Mouse (Mus musculus): Measurements from ENCODE around the gene Polr2f. TPM values are rescaled to one million over a fixed set of nuclear protein-coding genes. Genes with fewer than 3 reads are reported as not detected.

Polr2f gene
- polyA plus RNA-seq, 1 experiment: not detected

- 94% methylated on average over 12 of the region's 12 CpGs for WGBS
- TF ChIP-seq POLR2A (IDR thresholded peaks at IDR 0.05; ENCODE audit: insufficient read depth, low read depth, low read length): no peak
- no peak for TF ChIP-seq CTCF (IDR thresholded peaks at IDR 0.05; ENCODE audit: insufficient read depth, low read depth, low read length)
Measured at GRCm38 (mm10) chr15:79127101-79127500, 13.7 kb upstream of the Polr2f start.

DNA sequence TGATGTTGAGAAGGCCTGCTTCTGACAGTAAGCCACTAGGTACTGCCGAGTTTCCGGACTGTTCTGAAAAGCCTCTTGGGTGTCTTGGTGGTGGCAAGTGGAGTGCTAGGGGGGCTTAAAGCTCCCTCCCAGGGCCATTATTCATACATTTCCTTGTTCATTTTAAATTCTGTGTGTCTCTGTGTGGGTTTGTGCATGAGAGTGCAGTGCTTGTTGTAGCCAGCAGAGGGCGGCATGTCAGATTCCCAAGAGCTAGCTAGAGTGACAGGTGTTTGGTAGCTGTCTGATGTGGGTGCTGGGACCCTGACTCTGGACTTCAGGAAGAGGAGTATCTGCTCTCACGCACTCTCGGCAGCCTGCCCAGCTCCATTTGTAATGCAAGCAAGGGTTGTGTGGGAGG lies 12.6 kb upstream of the Polr2f start:
- Histone ChIP-seq H3K27ac (ENCODE audit: insufficient read depth, low read depth, low read length) (no peak overlapping the region), H3K4me3 (ENCODE audit: insufficient read depth, low read depth, low read length) (no peak overlapping the region), H3K4me1 (ENCODE audit: control insufficient read depth, insufficient read depth, low read length) (peaks cover 3% of the 10 kb centered on the region; the same call in 1 of the 2 replicates)
- WGBS: 96% methylated on average over 5 of the region's 5 CpGs
- TF ChIP-seq CTCF (IDR thresholded peaks at IDR 0.05; ENCODE audit: insufficient read depth, low read depth, low read length) (peak; percentile 30; the same call in 1 of the 2 replicates), POLR2A (IDR thresholded peaks at IDR 0.05; ENCODE audit: insufficient read depth, low read depth, low read length) (no peak)

More at GRCm38 (mm10) chr15:79127101-79127500, 13.7 kb upstream of the Polr2f start:
- Histone ChIP-seq H3K4me1 (ENCODE audit: control insufficient read depth, insufficient read depth, low read length) (peaks cover 3% of the 10 kb centered on the region; the same call in 1 of the 2 replicates), H3K27ac (ENCODE audit: insufficient read depth, low read depth, low read length) (no peak overlapping the region), H3K4me3 (ENCODE audit: insufficient read depth, low read depth, low read length) (no peak overlapping the region)

- 82% methylated on average over 7 of the region's 7 CpGs for WGBS
- TF ChIP-seq POLR2A (IDR thresholded peaks at IDR 0.05; ENCODE audit: insufficient read depth, low read depth, low read length) (no peak), CTCF (IDR thresholded peaks at IDR 0.05; ENCODE audit: insufficient read depth, low read depth, low read length) (no peak)
- H3K4me1 ChIP-seq (ENCODE audit: control insufficient read depth, insufficient read depth, low read length): peaks cover 3% of the 10 kb centered on the region; the same call in 1 of the 2 replicates
Measured at GRCm38 (mm10) chr15:79129311-79129710, 11.5 kb upstream of the Polr2f start.

GRCm38 (mm10) chr15:79130782-79131181 lies 10.0 kb upstream of the Polr2f start:
- Histone ChIP-seq H3K4me1 (ENCODE audit: control insufficient read depth, insufficient read depth, low read length) (peaks cover 3% of the 10 kb centered on the region; the same call in 1 of the 2 replicates), H3K27ac (ENCODE audit: insufficient read depth, low read depth, low read length) (no peak overlapping the region), H3K4me3 (ENCODE audit: insufficient read depth, low read depth, low read length) (no peak overlapping the region)
- 82% methylated on average over 10 of the region's 10 CpGs for WGBS
- TF ChIP-seq POLR2A (IDR thresholded peaks at IDR 0.05; ENCODE audit: insufficient read depth, low read depth, low read length) (no peak), CTCF (IDR thresholded peaks at IDR 0.05; ENCODE audit: insufficient read depth, low read depth, low read length) (no peak)

More at GRCm38 (mm10) chr15:79129311-79129710, 11.5 kb upstream of the Polr2f start:
- Histone ChIP-seq H3K4me3 (ENCODE audit: insufficient read depth, low read depth, low read length) (no peak overlapping the region), H3K27ac (ENCODE audit: insufficient read depth, low read depth, low read length) (no peak overlapping the region)

DNA sequence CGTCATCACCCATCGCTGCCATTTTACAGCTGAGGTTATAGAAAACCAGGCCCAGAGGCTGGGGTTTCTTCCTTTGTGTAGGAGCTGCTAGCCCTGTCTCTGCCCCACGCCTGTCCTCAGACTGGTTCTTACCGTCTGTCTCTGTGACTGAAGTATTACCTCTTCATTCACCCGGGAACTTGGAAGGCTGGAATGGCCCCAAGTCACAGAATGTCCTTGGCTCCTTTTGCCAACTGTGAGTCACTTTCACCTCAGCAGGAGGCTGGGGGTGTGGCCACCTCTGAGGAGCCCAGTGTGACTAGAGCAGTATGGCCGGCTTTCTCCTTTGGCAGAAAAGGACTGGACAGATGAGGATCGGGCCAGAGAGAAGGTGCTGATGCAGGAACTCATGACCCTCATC lies 9.4 kb upstream of the Polr2f start:
- H3K27ac ChIP-seq (ENCODE audit: insufficient read depth, low read depth, low read length): no peak overlapping the region
- H3K4me3 ChIP-seq (ENCODE audit: insufficient read depth, low read depth, low read length): no peak overlapping the region
- TF ChIP-seq POLR2A (IDR thresholded peaks at IDR 0.05; ENCODE audit: insufficient read depth, low read depth, low read length) (no peak), CTCF (IDR thresholded peaks at IDR 0.05; ENCODE audit: insufficient read depth, low read depth, low read length) (no peak)
- 59% methylated on average over 7 of the region's 7 CpGs for WGBS
- peaks cover 3% of the 10 kb centered on the region; the same call in 1 of the 2 replicates for H3K4me1 ChIP-seq (ENCODE audit: control insufficient read depth, insufficient read depth, low read length)

DNA sequence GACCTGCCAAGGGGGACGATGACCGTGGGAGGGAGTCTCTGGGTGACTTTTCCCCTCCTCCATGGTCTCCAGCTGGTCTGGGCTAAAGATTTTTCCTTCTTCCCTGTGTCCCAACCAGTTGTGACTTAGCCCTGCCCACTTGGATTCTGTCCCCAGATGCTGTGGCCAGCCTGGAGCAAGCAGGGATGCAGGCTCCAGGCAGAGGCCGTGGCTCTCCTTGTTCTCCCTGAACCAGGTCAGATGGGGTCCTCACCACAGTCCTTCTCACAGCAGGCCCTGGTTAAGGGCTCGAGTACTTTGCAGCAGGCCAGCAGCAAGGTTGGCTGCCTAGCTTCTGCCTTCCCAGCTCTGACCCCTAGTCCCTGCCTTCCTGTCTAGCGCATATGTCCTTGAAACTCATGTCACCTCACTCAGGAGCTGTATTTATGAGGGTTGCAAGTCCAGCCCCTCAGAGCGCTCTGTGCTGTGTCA lies 7.6 kb upstream of the Polr2f start:
- no peak overlapping the region for H3K27ac ChIP-seq (ENCODE audit: insufficient read depth, low read depth, low read length)
- WGBS: 88% methylated on average over 6 of the region's 6 CpGs
- H3K4me1 ChIP-seq (ENCODE audit: control insufficient read depth, insufficient read depth, low read length): peaks cover 3% of the 10 kb centered on the region; the same call in 1 of the 2 replicates
- no peak overlapping the region for H3K4me3 ChIP-seq (ENCODE audit: insufficient read depth, low read depth, low read length)
- TF ChIP-seq POLR2A (IDR thresholded peaks at IDR 0.05; ENCODE audit: insufficient read depth, low read depth, low read length) (no peak), CTCF (IDR thresholded peaks at IDR 0.05; ENCODE audit: insufficient read depth, low read depth, low read length) (no peak)

DNA sequence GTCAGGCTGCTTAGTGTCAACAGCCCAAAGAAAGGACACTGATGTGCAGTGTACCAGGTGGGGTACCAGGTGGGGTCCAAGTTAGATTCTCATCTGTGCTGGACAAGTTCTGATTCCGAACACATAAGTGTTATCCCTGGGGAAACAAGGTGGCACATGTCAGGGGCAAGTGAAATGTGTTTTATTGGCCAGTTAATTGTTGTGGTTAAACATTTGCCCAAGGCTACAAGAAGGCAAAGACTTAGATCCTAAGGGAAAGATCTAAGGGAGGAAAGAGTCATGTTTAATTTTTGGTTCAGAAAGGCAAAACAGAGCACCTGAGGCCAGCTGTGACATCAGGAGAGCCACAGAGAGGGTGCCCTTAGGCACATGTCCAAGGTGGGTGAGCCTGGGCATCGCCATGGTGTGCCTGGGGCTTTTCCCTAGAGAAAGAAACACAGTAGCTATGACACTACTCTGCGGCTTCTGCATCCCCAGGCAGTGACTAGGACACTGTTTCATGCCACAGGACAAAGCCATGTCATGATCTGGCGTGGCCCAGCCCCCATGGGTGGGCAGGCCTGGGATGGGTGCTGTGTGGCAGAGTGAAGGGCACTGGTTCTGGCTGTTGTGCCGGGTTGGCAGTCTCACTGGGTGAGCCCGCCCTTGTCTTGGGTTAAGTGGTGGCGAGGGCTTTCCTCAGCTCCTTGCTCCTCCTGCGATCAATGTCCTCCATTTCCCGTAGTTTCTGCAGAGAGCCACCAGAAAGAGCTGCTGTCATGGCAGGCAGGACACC lies 6.1 kb upstream of the Polr2f start:
- WGBS: 86% methylated on average over 9 of the region's 9 CpGs
- Histone ChIP-seq H3K4me1 (ENCODE audit: control insufficient read depth, insufficient read depth, low read length) (peaks cover 3% of the 10 kb centered on the region; the same call in 1 of the 2 replicates), H3K27ac (ENCODE audit: insufficient read depth, low read depth, low read length) (no peak overlapping the region), H3K4me3 (ENCODE audit: insufficient read depth, low read depth, low read length) (no peak overlapping the region)
- TF ChIP-seq POLR2A (IDR thresholded peaks at IDR 0.05; ENCODE audit: insufficient read depth, low read depth, low read length) (no peak), CTCF (IDR thresholded peaks at IDR 0.05; ENCODE audit: insufficient read depth, low read depth, low read length) (no peak)

DNA sequence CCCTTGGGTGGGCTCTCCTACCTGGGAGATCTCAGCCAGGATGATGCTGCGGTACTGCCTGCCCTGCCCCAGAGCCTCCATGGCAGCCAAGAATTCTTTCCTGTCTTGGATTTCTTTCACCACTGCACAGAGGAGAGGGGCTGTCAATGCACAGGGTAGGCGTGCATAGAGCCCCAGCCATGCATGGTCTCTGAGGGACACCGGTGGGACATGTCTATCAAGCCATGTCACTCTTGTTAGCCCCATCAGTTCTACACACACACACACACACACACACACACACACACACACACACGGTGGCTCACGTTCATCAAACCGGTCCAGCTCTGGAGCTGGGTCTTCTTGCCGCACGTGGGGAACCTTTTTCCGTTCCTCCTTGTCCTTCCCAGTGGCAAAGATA lies 5.5 kb upstream of the Polr2f start:
- H3K27ac ChIP-seq (ENCODE audit: insufficient read depth, low read depth, low read length): no peak overlapping the region
- no peak overlapping the region for H3K4me3 ChIP-seq (ENCODE audit: insufficient read depth, low read depth, low read length)
- peaks cover 3% of the 10 kb centered on the region; the same call in 1 of the 2 replicates for H3K4me1 ChIP-seq (ENCODE audit: control insufficient read depth, insufficient read depth, low read length)
- TF ChIP-seq POLR2A (IDR thresholded peaks at IDR 0.05; ENCODE audit: insufficient read depth, low read depth, low read length) (no peak), CTCF (IDR thresholded peaks at IDR 0.05; ENCODE audit: insufficient read depth, low read depth, low read length) (no peak)
- WGBS: 69% methylated on average over 9 of the region's 9 CpGs

Measured in olfactory bulb, adult 2 months (tissue).